Comparison of ENCODE assay signal across 24 mouse cellular contexts in the genomic region with DNA sequence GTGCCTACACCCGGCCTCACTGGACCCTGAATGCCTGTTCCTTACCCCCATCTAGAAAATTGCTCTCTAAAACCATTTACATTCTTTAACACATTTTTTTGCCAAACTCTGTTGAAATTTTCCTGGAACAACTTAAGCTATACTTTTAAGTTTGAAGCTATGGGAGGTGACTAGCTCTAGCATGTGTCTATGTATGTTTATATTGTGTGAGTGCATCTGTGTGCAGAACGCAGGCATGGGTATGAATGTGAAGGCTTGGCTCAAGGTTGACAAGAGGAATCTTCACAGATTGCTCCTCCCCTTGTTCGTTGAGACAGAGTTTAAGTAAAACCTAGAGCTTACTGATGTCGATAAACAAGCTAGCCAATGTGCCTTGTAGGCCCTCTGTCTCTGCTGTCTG.
DNase-seq lines count a peak whose midpoint lies in the region; ATAC-seq and TF ChIP-seq lines count a peak whose summit lies in the region.
"Had no signal": no experiment of that assay in that cellular context is flagged by ENCODE, and none has a peak within 500 bp of the region (broad histone marks: within the 10 kb centered on the region; RNA-seq: fewer than 3 reads in every experiment).

No protein-coding gene starts in this region.

- ATAC-seq in lung, embryonic 14.5 days (ENCODE audit: insufficient read depth) = no peak
- peak; percentile 59 for ATAC-seq in lung, postnatal 0 days
- ATAC-seq: CD4-positive, CD25-positive, alpha-beta regulatory T cell, adult 4 months; forebrain, embryonic 13.5 days; forebrain, embryonic 15.5 days; forebrain, postnatal 0 days had no signal

- intact Hi-C loops in heart, postnatal 36 days (cut with DNase I) = no loop called here

- no peaks in the 10 kb centered on the region; the same call in 1 of the 2 replicates for H3K4me1 ChIP-seq in lung, embryonic 14.5 days (ENCODE audit: insufficient read depth)
- no peaks in the 10 kb centered on the region for H3K4me1 ChIP-seq in lung, postnatal 0 days (ENCODE audit: insufficient read depth, low read depth, low read length)
- H3K4me1 ChIP-seq: embryonic facial prominence, embryonic 13.5 days; embryonic facial prominence, embryonic 15.5 days; forebrain, embryonic 13.5 days; forebrain, embryonic 15.5 days had no signal

- H3K27ac ChIP-seq in lung, embryonic 14.5 days (ENCODE audit: low read depth) = no peak overlapping the region
- no peak overlapping the region for H3K27ac ChIP-seq in lung, postnatal 0 days (ENCODE audit: low read length)
- H3K27ac ChIP-seq: embryonic facial prominence, embryonic 13.5 days; embryonic facial prominence, embryonic 15.5 days; forebrain, embryonic 13.5 days; forebrain, embryonic 15.5 days had no signal

- no peak overlapping the region for H3K4me3 ChIP-seq in lung, embryonic 14.5 days (ENCODE audit: low read depth, low read length)
- no peak overlapping the region for H3K4me3 ChIP-seq in lung, postnatal 0 days (ENCODE audit: low read depth, low read length)
- H3K4me3 ChIP-seq: embryonic facial prominence, embryonic 13.5 days; embryonic facial prominence, embryonic 15.5 days; forebrain, embryonic 13.5 days; forebrain, embryonic 15.5 days had no signal

- no peak overlapping the region for H3K4me2 ChIP-seq in lung, embryonic 14.5 days
- H3K4me2 ChIP-seq in lung, postnatal 0 days (replicated peaks; ENCODE audit: low read depth, low read length) = no peak overlapping the region
- H3K4me2 ChIP-seq: embryonic facial prominence, embryonic 13.5 days; embryonic facial prominence, embryonic 15.5 days; forebrain, embryonic 13.5 days; forebrain, embryonic 15.5 days had no signal

- H3K9ac ChIP-seq in lung, embryonic 14.5 days = no peak overlapping the region
- H3K9ac ChIP-seq in lung, postnatal 0 days (replicated peaks; ENCODE audit: low read depth) = no peak overlapping the region
- H3K9ac ChIP-seq: embryonic facial prominence, embryonic 13.5 days; embryonic facial prominence, embryonic 15.5 days; forebrain, embryonic 13.5 days; forebrain, embryonic 15.5 days; forebrain, postnatal 0 days had no signal

- no peaks in the 10 kb centered on the region for H3K27me3 ChIP-seq in lung, embryonic 14.5 days (ENCODE audit: insufficient read depth, low read length)
- no peaks in the 10 kb centered on the region for H3K27me3 ChIP-seq in lung, postnatal 0 days (replicated peaks; ENCODE audit: insufficient read depth, low read length)
- H3K27me3 ChIP-seq: CH12.LX; embryonic facial prominence, embryonic 13.5 days; embryonic facial prominence, embryonic 15.5 days; forebrain, embryonic 13.5 days; forebrain, embryonic 15.5 days had no signal

- no peaks in the 10 kb centered on the region for H3K9me3 ChIP-seq in lung, embryonic 14.5 days (ENCODE audit: low read depth, low read length)
- H3K9me3 ChIP-seq in lung, postnatal 0 days (ENCODE audit: low read length) = no peaks in the 10 kb centered on the region
- H3K9me3 ChIP-seq: embryonic facial prominence, embryonic 13.5 days; embryonic facial prominence, embryonic 15.5 days; forebrain, embryonic 13.5 days; forebrain, embryonic 15.5 days; G1E had no signal

- WGBS in lung, embryonic 14.5 days = 58% methylated on average over 4 of the region's 4 CpGs
- 54% methylated on average over 4 of the region's 4 CpGs for WGBS in lung, postnatal 0 days

- DNase-seq in lung, embryonic 14.5 days = peak; percentile 49
- no peak for DNase-seq in lung, postnatal 10 days
- peak; percentile 71 for DNase-seq in lung, postnatal 0 days (ENCODE audit: low spot score)
- DNase-seq in lung, adult 18-20 months = no peak
- DNase-seq in heart, postnatal 36 days = no peak
- DNase-seq: adrenal gland, adult 2 months; adrenal gland, postnatal 10 days; adrenal gland, postnatal 25 days; B cell, adult 2 months; cerebellum, adult 11 months; cerebellum, adult 18-20 months; cerebellum, adult 8-10 months; cerebellum, adult 9-11 months; cerebellum, postnatal 14 days; cerebellum, postnatal 36 days; embryo, embryonic 11 days; forebrain, postnatal 0 days had no signal

- TF ChIP-seq EP300 in lung, postnatal 0 days (IDR thresholded peaks at IDR 0.05) = peak; percentile 72

- no peaks in the 10 kb centered on the region for H3K36me3 ChIP-seq in lung, embryonic 14.5 days (ENCODE audit: insufficient read depth)
- no peaks in the 10 kb centered on the region for H3K36me3 ChIP-seq in lung, postnatal 0 days (ENCODE audit: insufficient read depth, low read length)
- H3K36me3 ChIP-seq: embryonic facial prominence, embryonic 13.5 days; embryonic facial prominence, embryonic 15.5 days; forebrain, embryonic 15.5 days; G1E had no signal

- no peak for TF ChIP-seq CTCF in lung, embryonic 14.5 days (IDR thresholded peaks at IDR 0.05; ENCODE audit: low read depth)
- no peak for TF ChIP-seq CTCF in lung, postnatal 0 days (IDR thresholded peaks at IDR 0.05)

Comparison
In these comparisons a context has a peak if more than half of its experiments do, and no peak if none do; other contexts are left out.
1. DNase-seq: peak in lung, embryonic 14.5 days (single experiment) and lung, postnatal 0 days (single experiment); none in lung, postnatal 10 days (single experiment), lung, adult 18-20 months (0 of 2) and heart, postnatal 36 days (0 of 2).